Mouse (Mus musculus): Measurements from ENCODE around the gene Ctxn2. TPM values are rescaled to one million over a fixed set of nuclear protein-coding genes. Genes with fewer than 3 reads are reported as not detected.

Gene Ctxn2
- total and polyA plus RNA-seq, 2 experiments, result not detected

- Histone ChIP-seq H3K27ac (replicated peaks; ENCODE audit: insufficient read depth, low read depth, low read length) (no peak overlapping the region), H3K27me3 (ENCODE audit: control insufficient read depth, insufficient read depth, low read length) (peaks cover 3% of the 10 kb centered on the region; the same call in 1 of the 2 replicates), H3K4me1 (ENCODE audit: control insufficient read depth, insufficient read depth, low read length) (no peaks in the 10 kb centered on the region), H3K36me3 (ENCODE audit: control insufficient read depth, insufficient read depth, low read length) (no peaks in the 10 kb centered on the region), H3K9ac (ENCODE audit: low read depth, low read length) (no peak overlapping the region), H3K79me2 (ENCODE audit: control insufficient read depth, insufficient read depth, low read length) (no peaks in the 10 kb centered on the region), H3K4me3 (ENCODE audit: insufficient read depth, low read depth, low read length) (no peak overlapping the region)
- TF ChIP-seq CTCF (IDR thresholded peaks at IDR 0.05; ENCODE audit: low read depth, low read length) (no peak), POLR2A (IDR thresholded peaks at IDR 0.05; ENCODE audit: extremely low read depth, insufficient read depth, low read length) (no peak)
- WGBS, result 27% methylated on average over 7 of the region's 7 CpGs
- DNase-seq (ENCODE audit: extremely low read depth, low read depth, low spot score), result no peak
Measured at GRCm38 (mm10) chr2:125136846-125137245, 354 bp downstream of the Ctxn2 start.

DNA sequence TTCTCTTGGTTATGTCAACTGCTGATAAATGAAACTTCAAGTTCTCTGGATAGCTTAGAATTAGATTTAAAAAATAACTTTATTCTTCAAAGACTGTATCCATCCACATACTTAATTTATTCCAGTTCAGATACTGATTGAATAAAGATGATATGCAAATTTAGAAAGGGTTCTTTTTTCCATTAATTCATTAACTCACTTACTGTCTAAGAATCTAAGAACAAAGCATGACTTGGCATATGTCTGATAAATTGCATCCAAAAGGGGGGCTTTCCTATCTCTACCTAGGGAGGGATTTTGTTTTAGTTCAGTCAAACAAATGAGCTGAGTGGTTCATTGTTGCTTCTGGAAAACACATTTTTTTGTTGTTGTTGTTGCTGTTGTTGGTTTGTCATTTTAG is 5.8 kb downstream of the Ctxn2 start:
- TF ChIP-seq CTCF (IDR thresholded peaks at IDR 0.05; ENCODE audit: low read depth, low read length) (no peak), POLR2A (IDR thresholded peaks at IDR 0.05; ENCODE audit: extremely low read depth, insufficient read depth, low read length) (no peak)
- no peak for DNase-seq (ENCODE audit: extremely low read depth, low read depth, low spot score)
- Histone ChIP-seq H3K36me3 (ENCODE audit: control insufficient read depth, insufficient read depth, low read length) (no peaks in the 10 kb centered on the region), H3K4me1 (ENCODE audit: control insufficient read depth, insufficient read depth, low read length) (no peaks in the 10 kb centered on the region), H3K4me3 (ENCODE audit: insufficient read depth, low read depth, low read length) (no peak overlapping the region), H3K27ac (replicated peaks; ENCODE audit: insufficient read depth, low read depth, low read length) (no peak overlapping the region), H3K27me3 (ENCODE audit: control insufficient read depth, insufficient read depth, low read length) (no peaks in the 10 kb centered on the region), H3K79me2 (ENCODE audit: control insufficient read depth, insufficient read depth, low read length) (no peaks in the 10 kb centered on the region), H3K9ac (ENCODE audit: low read depth, low read length) (no peak overlapping the region)

DNA sequence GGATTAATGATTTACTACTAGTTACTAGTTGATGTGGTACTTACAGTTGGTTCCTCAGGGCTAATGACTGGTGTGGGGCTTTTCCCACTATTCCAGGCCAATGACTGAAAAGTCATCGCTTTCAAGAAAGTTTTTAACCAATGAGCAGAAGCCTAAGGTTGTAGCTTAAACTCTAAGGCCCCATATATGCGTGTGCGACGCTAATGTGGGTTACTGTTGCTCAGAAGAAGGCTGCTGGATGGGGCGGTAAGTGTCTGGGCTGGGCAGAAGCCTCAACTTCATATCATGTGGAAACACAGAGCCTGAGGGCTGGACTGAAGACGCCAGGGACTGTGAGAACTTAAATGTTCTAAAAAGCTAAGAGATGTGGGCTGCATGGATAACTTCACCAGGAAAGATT is 15.9 kb downstream of the Ctxn2 start, which contains the start of gene Slc12a1:
Gene Slc12a1 (plus strand): TSS at position 118 of the 400 bp plus-strand sequence.
- Histone ChIP-seq H3K36me3 (ENCODE audit: control insufficient read depth, insufficient read depth, low read length) (no peaks in the 10 kb centered on the region), H3K27ac (replicated peaks; ENCODE audit: insufficient read depth, low read depth, low read length) (no peak within 1 kb of the TSS), H3K27me3 (ENCODE audit: control insufficient read depth, insufficient read depth, low read length) (no peaks in the 10 kb centered on the region), H3K9ac (ENCODE audit: low read depth, low read length) (no peak within 1 kb of the TSS), H3K79me2 (ENCODE audit: control insufficient read depth, insufficient read depth, low read length) (no peaks in the 10 kb centered on the region), H3K4me3 (ENCODE audit: insufficient read depth, low read depth, low read length) (no peak within 1 kb of the TSS), H3K4me1 (ENCODE audit: control insufficient read depth, insufficient read depth, low read length) (no peaks in the 10 kb centered on the region)
- WGBS, result 84% methylated on average over 6 of the region's 6 CpGs
- TF ChIP-seq CTCF (IDR thresholded peaks at IDR 0.05; ENCODE audit: low read depth, low read length), result no peak
- TF ChIP-seq POLR2A (IDR thresholded peaks at IDR 0.05; ENCODE audit: extremely low read depth, insufficient read depth, low read length), result no peak
- DNase-seq (ENCODE audit: extremely low read depth, low read depth, low spot score), result no peak

DNA sequence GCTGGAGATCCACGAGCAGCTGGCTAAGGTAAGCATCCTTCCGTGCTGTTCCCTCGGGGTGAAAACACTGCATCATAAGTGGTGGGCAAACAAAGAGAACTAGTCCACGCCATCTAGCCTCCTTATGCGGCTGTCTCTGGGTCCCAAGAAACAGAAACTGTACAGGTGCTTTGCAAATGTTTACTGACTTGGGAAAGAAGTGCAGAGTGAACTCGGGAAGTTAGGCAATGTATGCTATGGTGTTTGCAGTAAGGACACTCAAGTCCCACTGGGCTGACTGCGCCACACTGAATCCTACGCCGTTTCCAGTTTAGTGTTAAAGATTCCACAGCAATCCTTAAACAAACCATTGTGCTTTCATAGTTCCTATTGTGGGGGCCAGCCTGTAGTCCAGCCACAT is 17.8 kb downstream of the Ctxn2 start:
- WGBS, result 62% methylated on average over 9 of the region's 9 CpGs
- no peak for DNase-seq (ENCODE audit: extremely low read depth, low read depth, low spot score)

DNA sequence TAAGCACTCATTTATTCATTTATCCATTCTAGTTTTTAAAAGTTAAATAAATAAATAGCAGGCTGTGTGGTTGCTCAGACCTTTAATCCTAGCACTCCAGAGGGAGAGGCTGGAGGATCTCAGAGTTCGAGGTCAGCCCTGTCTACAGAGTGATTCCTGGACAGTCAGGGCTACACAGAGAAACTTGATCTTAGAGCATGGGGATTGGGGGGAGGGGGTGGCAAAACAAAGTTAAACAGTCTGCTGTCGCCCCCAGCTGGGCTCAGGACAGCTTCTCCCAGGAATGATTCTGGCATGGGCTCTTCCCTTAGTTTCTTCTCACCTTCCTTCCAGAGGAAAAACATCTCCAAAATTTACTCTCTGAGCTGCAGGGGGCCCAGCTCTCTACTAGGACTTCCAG is 19.0 kb downstream of the Ctxn2 start:
- H3K79me2 ChIP-seq (ENCODE audit: control insufficient read depth, insufficient read depth, low read length), result no peaks in the 10 kb centered on the region
- no peak overlapping the region for H3K27ac ChIP-seq (replicated peaks; ENCODE audit: insufficient read depth, low read depth, low read length)
- no peak overlapping the region for H3K9ac ChIP-seq (ENCODE audit: low read depth, low read length)
- no peak for DNase-seq (ENCODE audit: extremely low read depth, low read depth, low spot score)
- H3K27me3 ChIP-seq (ENCODE audit: control insufficient read depth, insufficient read depth, low read length), result no peaks in the 10 kb centered on the region
- H3K36me3 ChIP-seq (ENCODE audit: control insufficient read depth, insufficient read depth, low read length), result no peaks in the 10 kb centered on the region
- TF ChIP-seq POLR2A (IDR thresholded peaks at IDR 0.05; ENCODE audit: extremely low read depth, insufficient read depth, low read length), result no peak
- no peak overlapping the region for H3K4me3 ChIP-seq (ENCODE audit: insufficient read depth, low read depth, low read length)
- 17% methylated on average over 2 of the region's 2 CpGs for WGBS
- H3K4me1 ChIP-seq (ENCODE audit: control insufficient read depth, insufficient read depth, low read length), result no peaks in the 10 kb centered on the region

More for the DNA sequence above, 17.8 kb downstream of the Ctxn2 start:
- Histone ChIP-seq H3K27ac (replicated peaks; ENCODE audit: insufficient read depth, low read depth, low read length) (no peak overlapping the region), H3K4me3 (ENCODE audit: insufficient read depth, low read depth, low read length) (no peak overlapping the region), H3K4me1 (ENCODE audit: control insufficient read depth, insufficient read depth, low read length) (no peaks in the 10 kb centered on the region), H3K79me2 (ENCODE audit: control insufficient read depth, insufficient read depth, low read length) (no peaks in the 10 kb centered on the region), H3K36me3 (ENCODE audit: control insufficient read depth, insufficient read depth, low read length) (no peaks in the 10 kb centered on the region), H3K9ac (ENCODE audit: low read depth, low read length) (no peak overlapping the region), H3K27me3 (ENCODE audit: control insufficient read depth, insufficient read depth, low read length) (no peaks in the 10 kb centered on the region)
- no peak for TF ChIP-seq POLR2A (IDR thresholded peaks at IDR 0.05; ENCODE audit: extremely low read depth, insufficient read depth, low read length)
- no peak for TF ChIP-seq CTCF (IDR thresholded peaks at IDR 0.05; ENCODE audit: low read depth, low read length)

DNA sequence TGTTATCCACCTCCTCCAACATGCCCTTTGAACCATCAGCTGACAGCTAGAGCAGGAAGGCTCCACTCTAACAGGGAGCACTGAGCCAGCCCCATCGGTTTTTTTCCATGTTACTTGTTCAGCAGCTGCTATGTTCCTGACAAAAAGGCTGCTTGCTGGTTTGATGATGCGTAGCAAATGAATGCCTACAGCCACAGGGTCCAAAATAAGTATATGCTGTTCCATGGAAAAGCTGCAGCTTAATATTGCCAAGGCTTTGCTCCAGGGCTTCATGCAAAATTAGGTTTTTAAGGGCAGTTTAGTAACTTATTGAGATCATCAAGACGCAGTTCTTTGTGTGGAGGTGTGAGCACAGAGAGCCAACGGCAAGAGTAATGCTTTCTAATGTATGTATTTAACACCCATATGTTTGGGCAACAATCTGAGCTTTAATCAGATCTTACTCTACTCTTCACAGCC is 25.5 kb downstream of the Ctxn2 start:
- H3K79me2 ChIP-seq (ENCODE audit: control insufficient read depth, insufficient read depth, low read length), result no peaks in the 10 kb centered on the region
- TF ChIP-seq POLR2A (IDR thresholded peaks at IDR 0.05; ENCODE audit: extremely low read depth, insufficient read depth, low read length) (no peak), CTCF (IDR thresholded peaks at IDR 0.05; ENCODE audit: low read depth, low read length) (no peak)
- WGBS, result 74% methylated on average over 4 of the region's 4 CpGs
- H3K36me3 ChIP-seq (ENCODE audit: control insufficient read depth, insufficient read depth, low read length), result no peaks in the 10 kb centered on the region
- no peaks in the 10 kb centered on the region for H3K4me1 ChIP-seq (ENCODE audit: control insufficient read depth, insufficient read depth, low read length)
- no peak for DNase-seq (ENCODE audit: extremely low read depth, low read depth, low spot score)
- H3K27me3 ChIP-seq (ENCODE audit: control insufficient read depth, insufficient read depth, low read length), result no peaks in the 10 kb centered on the region
- no peak overlapping the region for H3K27ac ChIP-seq (replicated peaks; ENCODE audit: insufficient read depth, low read depth, low read length)
- no peak overlapping the region for H3K9ac ChIP-seq (ENCODE audit: low read depth, low read length)
- no peak overlapping the region for H3K4me3 ChIP-seq (ENCODE audit: insufficient read depth, low read depth, low read length)
